17 mouse cellular contexts compared by ENCODE assay signal in the genomic region with DNA sequence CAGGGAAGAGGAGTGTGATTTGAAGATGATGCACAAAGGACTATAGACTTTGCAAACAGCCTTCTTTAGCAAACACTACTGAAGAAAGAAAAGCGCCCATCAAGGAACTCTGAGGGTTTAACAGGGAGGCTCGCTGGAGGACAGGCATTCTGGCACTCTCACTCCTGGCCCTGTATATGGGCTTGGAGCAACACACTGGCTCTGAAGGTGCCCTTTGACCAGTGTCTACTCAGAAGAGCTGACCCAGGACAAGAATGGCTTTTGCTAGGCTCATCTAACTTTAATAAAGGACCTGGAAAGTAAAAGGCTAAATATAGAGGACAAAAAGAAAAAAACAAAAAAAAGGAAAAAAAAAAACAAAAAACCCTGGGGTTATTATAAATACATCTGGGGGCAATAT.
"Had no signal": no experiment of that assay in that cellular context is flagged by ENCODE, and none has a peak within 500 bp of the region (broad histone marks: within the 10 kb centered on the region; RNA-seq: fewer than 3 reads in every experiment).

No protein-coding gene starts in this region.

- ATAC-seq: midbrain, embryonic 16.5 days had no signal

- H3K9me3 ChIP-seq: midbrain, embryonic 10.5 days; midbrain, embryonic 12.5 days; neural tube, embryonic 13.5 days; neural tube, embryonic 15.5 days had no signal

- H3K4me3 ChIP-seq: midbrain, embryonic 10.5 days; midbrain, embryonic 12.5 days; myocyte; neural tube, embryonic 13.5 days; neural tube, embryonic 15.5 days had no signal

- H3K4me1 ChIP-seq: midbrain, embryonic 10.5 days; midbrain, embryonic 12.5 days; neural tube, embryonic 13.5 days; neural tube, embryonic 15.5 days had no signal

- DNase-seq: lung, embryonic 14.5 days; lung, postnatal 10 days; midbrain, embryonic 14.5 days; retina, postnatal 1 day; right cerebral cortex, adult 18-20 months; right cerebral cortex, postnatal 25 days; right cerebral cortex, postnatal 4 days; spleen, adult 18-20 months; thymus, adult 18-20 months; thymus, postnatal 14 days; thymus, postnatal 36 days had no signal

- H3K4me2 ChIP-seq: lung, embryonic 14.5 days; midbrain, embryonic 12.5 days; neural tube, embryonic 13.5 days; neural tube, embryonic 15.5 days had no signal

- H3K27ac ChIP-seq: midbrain, embryonic 10.5 days; midbrain, embryonic 12.5 days; neural tube, embryonic 13.5 days; neural tube, embryonic 15.5 days had no signal

- H3K9ac ChIP-seq: lung, embryonic 14.5 days; midbrain, embryonic 12.5 days; neural tube, embryonic 13.5 days; neural tube, embryonic 15.5 days had no signal

- H3K27me3 ChIP-seq: midbrain, embryonic 12.5 days; neural tube, embryonic 13.5 days; neural tube, embryonic 15.5 days had no signal
